Mouse (Mus musculus) bone marrow, adult 2 months (tissue): ENCODE results near the gene Hibch. TPM values are rescaled to one million over a fixed set of nuclear protein-coding genes. Genes with fewer than 3 reads are reported as not detected.
"Not testable (repeated sequence)": the region's sequence is repeated elsewhere in the genome, so short reads cannot be mapped to it uniquely, and the experiment has no call there.

Experiments used
- H3K27ac ChIP-seq: fragments of 200-500 bp; 2 replicates; pipeline ENCODE4 v1.5.1; 2012; ENCODE audit warnings: low read depth, mild to moderate bottlenecking, control low read depth, inconsistent platforms, low read length; ENCODE audit not compliant: control insufficient read depth, poor library complexity, insufficient read depth
- H3K4me1 ChIP-seq: fragments of 200-500 bp; 2 replicates; pipeline ENCODE4 v1.6.1; 2011; ENCODE audit warnings: low read length; ENCODE audit not compliant: control insufficient read depth, insufficient read depth
- H3K4me3 ChIP-seq: fragments of 200-500 bp; replicated peaks from 2 replicates; pipeline ENCODE3; 2011; ENCODE audit warnings: mild to moderate bottlenecking, low read depth, low read length, control low read depth; ENCODE audit not compliant: control insufficient read depth
- CTCF ChIP-seq: fragments of 200-500 bp; IDR thresholded peaks from 2 replicates; pipeline ENCODE4 v1.5.1; 2011; ENCODE audit warnings: low read length, control low read depth; ENCODE audit not compliant: control insufficient read depth, insufficient read depth
- POLR2A ChIP-seq: fragments of 200-500 bp; IDR thresholded peaks from 2 replicates; pipeline ENCODE4 v1.6.1; 2011; ENCODE audit warnings: low read depth, mild to moderate bottlenecking, control low read depth, low read length, borderline replicate concordance; ENCODE audit not compliant: control insufficient read depth
- WGBS: fragments of 180-500 bp; shearing (Covaris S2); methylation state at CpG from one replicate; pipeline ENCODE4 v1.1.7; 2018; 5-methylcytosine and 5-hydroxymethylcytosine counted together
- polyA plus RNA-seq: library from polyadenylated mRNA; stranded (reverse); fragments of >200 nt; gene quantifications from 2 replicates; pipeline ENCODE4 v1.2.4, GENCODE M21; 2011; ENCODE audit warnings: low replicate concordance; ENCODE audit not compliant: missing spikeins, insufficient read depth, insufficient read length

Hibch gene
- polyA plus RNA-seq, 1 experiment: 8.8 TPM

DNA sequence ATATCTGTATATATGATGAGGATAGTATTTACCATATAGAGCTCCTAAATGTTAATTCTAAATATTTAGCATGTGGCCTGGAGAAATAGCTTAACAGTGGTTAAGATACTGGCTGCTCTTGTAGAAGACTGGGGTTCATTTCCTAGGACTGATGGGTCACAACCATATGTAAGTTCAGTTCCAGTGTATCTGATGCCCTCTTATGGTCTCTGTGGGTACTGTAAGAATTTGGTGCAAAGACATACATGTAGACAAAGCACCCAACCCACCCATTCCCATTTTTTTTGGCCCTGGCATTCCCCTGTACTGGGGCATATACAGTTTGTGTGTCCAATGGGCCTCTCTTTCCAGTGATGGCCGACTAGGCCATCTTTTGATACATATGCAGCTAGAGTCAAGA, 9.3 kb downstream of the Hibch start:
- H3K27ac ChIP-seq, H3K4me3 ChIP-seq, H3K4me1 ChIP-seq: not testable (repeated sequence)
- TF ChIP-seq CTCF: 0 out of 2 replicates have a peak, but pooled peaks have one; percentile 4
- WGBS: 67% methylated on average over 1 of the region's 1 CpGs

DNA sequence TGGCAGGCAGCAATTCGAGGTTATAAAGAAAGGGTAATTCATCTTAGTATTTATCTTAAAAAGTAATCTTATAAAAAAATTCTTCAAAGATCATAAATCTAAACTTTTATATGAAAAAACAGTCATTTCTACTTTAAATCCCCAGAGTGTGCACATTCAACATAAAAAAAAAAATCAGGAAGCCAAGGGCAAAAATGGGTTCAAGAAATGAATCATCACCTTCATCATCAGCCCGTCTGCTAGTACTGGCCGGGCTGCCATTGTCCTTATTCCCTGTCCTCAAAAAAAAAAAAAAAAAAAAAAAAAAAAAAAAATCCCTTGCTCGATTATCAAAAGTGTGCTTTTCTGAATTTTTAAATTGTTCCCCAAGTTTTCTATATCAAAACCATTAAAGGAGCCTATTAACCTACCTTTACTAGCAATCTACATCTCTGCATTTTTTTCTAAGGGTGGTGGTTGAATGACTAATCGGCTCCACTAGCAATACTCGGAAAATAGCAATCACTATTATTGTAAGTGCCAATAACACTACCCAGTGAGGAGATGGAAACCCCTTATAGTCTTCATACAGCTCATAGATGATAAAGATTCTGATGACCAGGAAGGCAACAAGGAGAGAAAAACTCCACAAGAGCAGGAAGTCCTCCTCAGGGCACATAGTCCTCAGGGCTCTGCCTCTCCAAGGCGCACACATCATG, 11.3 kb downstream of the Hibch start:
- no peak overlapping the region for H3K27ac ChIP-seq
- TF ChIP-seq POLR2A: no peak
- TF ChIP-seq CTCF: no peak
- 80% methylated on average over 7 of the region's 7 CpGs for WGBS
- no peaks in the 10 kb centered on the region; the same call in 1 of the 2 replicates for H3K4me1 ChIP-seq
- H3K4me3 ChIP-seq: no peak overlapping the region

- TF ChIP-seq CTCF: no peak
- TF ChIP-seq POLR2A: no peak
- no peaks in the 10 kb centered on the region; the same call in 1 of the 2 replicates for H3K4me1 ChIP-seq
Observed at GRCm38 (mm10) chr1:52864220-52864619, 19.5 kb downstream of the Hibch start.

GRCm38 (mm10) chr1:52866007-52866406, 21.3 kb downstream of the Hibch start:
- Histone ChIP-seq H3K4me3 (no peak overlapping the region), H3K4me1 (no peaks in the 10 kb centered on the region; the same call in 1 of the 2 replicates), H3K27ac (no peak overlapping the region)
- TF ChIP-seq POLR2A: no peak
- 82% methylated on average over 3 of the region's 3 CpGs for WGBS

More at GRCm38 (mm10) chr1:52864220-52864619, 19.5 kb downstream of the Hibch start:
- H3K27ac ChIP-seq: no peak overlapping the region
- WGBS: 89% methylated on average over 1 of the region's 1 CpGs
- no peak overlapping the region for H3K4me3 ChIP-seq

- H3K4me1 ChIP-seq: no peaks in the 10 kb centered on the region; the same call in 1 of the 2 replicates
- H3K27ac ChIP-seq: no peak overlapping the region
- 85% methylated on average over 1 of the region's 1 CpGs for WGBS
- TF ChIP-seq POLR2A: no peak
- no peak overlapping the region for H3K4me3 ChIP-seq
Observed at GRCm38 (mm10) chr1:52867876-52868275, 23.1 kb downstream of the Hibch start.

DNA sequence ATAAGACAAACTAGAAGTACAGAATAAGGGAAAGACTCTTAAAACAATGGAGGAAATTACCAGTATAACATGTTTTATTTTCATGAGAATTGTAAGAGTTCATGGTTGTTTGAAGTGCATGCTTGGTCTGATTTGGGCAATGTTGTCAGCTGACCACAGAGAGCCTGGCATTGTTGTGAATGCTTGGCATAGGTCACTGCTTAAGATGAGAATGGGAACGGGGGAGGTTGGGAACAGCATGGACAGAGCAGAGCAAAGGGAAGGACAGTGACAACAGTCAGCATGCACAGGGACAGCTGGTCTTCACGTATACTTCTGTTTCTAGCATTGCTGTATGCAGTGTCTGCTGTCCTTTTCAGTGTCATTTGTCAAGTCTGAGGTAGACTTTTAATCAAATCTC, 39.5 kb downstream of the Hibch start:
- Histone ChIP-seq H3K27ac (no peak overlapping the region), H3K4me1 (no peaks in the 10 kb centered on the region), H3K4me3 (no peak overlapping the region)
- no peak for TF ChIP-seq CTCF
- no peak for TF ChIP-seq POLR2A
- 91% methylated on average over 2 of the region's 2 CpGs for WGBS

DNA sequence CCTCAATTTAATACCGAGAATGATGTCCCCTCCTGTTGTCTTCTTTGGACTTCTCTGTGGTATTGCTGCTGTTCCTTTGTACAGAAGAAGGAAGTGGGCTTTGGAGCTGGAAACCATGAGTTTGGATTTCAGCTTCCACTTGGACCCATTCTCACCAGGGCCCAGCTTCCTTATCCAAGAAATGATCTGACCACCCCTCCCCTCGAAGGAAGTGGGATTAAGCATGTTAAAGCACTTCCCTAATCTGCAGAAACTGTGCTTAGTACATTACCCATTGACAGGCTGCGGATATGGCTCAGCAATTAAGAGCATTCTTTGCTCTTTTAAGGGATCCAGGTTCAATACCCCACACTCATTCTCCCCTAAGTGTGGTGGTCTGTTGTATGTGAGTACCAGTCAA, 65.1 kb downstream of the Hibch start:
- Histone ChIP-seq H3K27ac (no peak overlapping the region), H3K4me1 (no peaks in the 10 kb centered on the region), H3K4me3 (no peak overlapping the region)
- TF ChIP-seq CTCF (no peak), POLR2A (no peak)
- 55% methylated on average over 3 of the region's 3 CpGs for WGBS

- H3K4me1 ChIP-seq: no peaks in the 10 kb centered on the region
- WGBS: 80% methylated on average over 2 of the region's 2 CpGs
- no peak overlapping the region for H3K27ac ChIP-seq
- TF ChIP-seq CTCF: no peak
- TF ChIP-seq POLR2A: no peak
- no peak overlapping the region for H3K4me3 ChIP-seq
Observed at GRCm38 (mm10) chr1:52916655-52917054, 71.9 kb downstream of the Hibch start.

DNA sequence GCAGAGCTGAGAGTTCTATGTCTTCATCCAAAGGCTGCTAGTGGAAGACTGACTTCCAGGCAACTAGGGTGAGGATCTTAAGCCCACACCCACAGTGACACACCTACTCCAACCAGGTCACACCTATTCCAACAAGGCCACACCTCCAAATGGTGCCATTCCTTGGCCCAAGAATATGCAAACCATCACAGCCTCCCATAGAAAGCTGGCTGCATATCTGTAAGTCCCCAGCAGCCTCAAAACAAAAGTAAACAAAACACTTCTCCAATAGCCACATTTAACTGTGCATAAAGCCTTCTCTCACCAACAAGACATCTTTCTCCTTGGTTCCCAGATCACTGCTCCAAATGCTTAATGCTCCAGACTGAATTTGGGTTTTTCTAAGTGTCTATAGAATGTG, 74.2 kb downstream of the Hibch start:
- H3K4me1 ChIP-seq, H3K27ac ChIP-seq, H3K4me3 ChIP-seq: not testable (repeated sequence)

- not testable (repeated sequence) for H3K27ac ChIP-seq, H3K4me3 ChIP-seq, H3K4me1 ChIP-seq
- WGBS: 9% methylated on average over 1 of the region's 1 CpGs
Observed at GRCm38 (mm10) chr1:52924482-52924881, 79.8 kb downstream of the Hibch start.
